Comparison of ENCODE assay signal across 12 mouse cellular contexts in genomic region chr6:18688652-18689348, GRCm38 (mm10).
DNase-seq lines count a peak whose midpoint lies in the region; ATAC-seq and TF ChIP-seq lines count a peak whose summit lies in the region.
"Had no signal": no experiment of that assay in that cellular context is flagged by ENCODE, and none has a peak within 500 bp of the region (broad histone marks: within the 10 kb centered on the region; RNA-seq: fewer than 3 reads in every experiment).

No protein-coding gene starts in this region.

- ATAC-seq in forebrain, embryonic 13.5 days = peak; percentile 89
- ATAC-seq: liver, embryonic 12.5 days had no signal

- H3K9ac ChIP-seq in forebrain, embryonic 13.5 days = no peak overlapping the region
- H3K9ac ChIP-seq: liver, embryonic 12.5 days had no signal

- 49% methylated on average over 11 of the region's 11 CpGs for WGBS in kidney, adult 2 months
- WGBS in forebrain, embryonic 13.5 days = 39% methylated on average over 11 of the region's 11 CpGs

- H3K4me3 ChIP-seq in kidney, adult 2 months (ENCODE audit: insufficient read depth, low read depth, low read length) = no peak overlapping the region
- no peak overlapping the region for H3K4me3 ChIP-seq in forebrain, embryonic 13.5 days
- H3K4me3 ChIP-seq: liver, embryonic 12.5 days; myocyte had no signal

- H3K36me3 ChIP-seq in kidney, adult 2 months (ENCODE audit: control insufficient read depth, insufficient read depth, low read length) = no peaks in the 10 kb centered on the region
- H3K36me3 ChIP-seq in forebrain, embryonic 13.5 days (ENCODE audit: poor library complexity, severe bottlenecking) = no peaks in the 10 kb centered on the region
- H3K36me3 ChIP-seq: liver, embryonic 12.5 days had no signal

- no peak for TF ChIP-seq CTCF in kidney, adult 2 months (conservative IDR thresholded peaks at IDR 0.05; ENCODE audit: insufficient read depth, insufficient read length, low read depth, low read length)

- H3K27me3 ChIP-seq in kidney, adult 2 months (replicated peaks; ENCODE audit: control insufficient read depth, insufficient read depth, low read length) = no peaks in the 10 kb centered on the region
- H3K27me3 ChIP-seq in forebrain, embryonic 13.5 days = no peaks in the 10 kb centered on the region
- H3K27me3 ChIP-seq: liver, embryonic 12.5 days had no signal

- no peaks in the 10 kb centered on the region for H3K4me1 ChIP-seq in kidney, adult 2 months (ENCODE audit: control insufficient read depth, insufficient read depth, low read length)
- H3K4me1 ChIP-seq in forebrain, embryonic 13.5 days = peaks cover 5% of the 10 kb centered on the region; the same call in 1 of the 2 replicates
- H3K4me1 ChIP-seq: liver, embryonic 12.5 days had no signal

- no peak overlapping the region for H3K4me2 ChIP-seq in forebrain, embryonic 13.5 days
- H3K4me2 ChIP-seq: liver, embryonic 12.5 days had no signal

- no peaks in the 10 kb centered on the region for H3K9me3 ChIP-seq in forebrain, embryonic 13.5 days (replicated peaks)
- H3K9me3 ChIP-seq: liver, embryonic 12.5 days had no signal

- TF ChIP-seq POLR2A in kidney, adult 2 months (IDR thresholded peaks at IDR 0.05; ENCODE audit: low read depth, low read length) = no peak

- H3K27ac ChIP-seq in kidney, adult 2 months (ENCODE audit: insufficient read depth, low read depth, low read length) = no peak overlapping the region
- peak overlapping the region; percentile 83 for H3K27ac ChIP-seq in forebrain, embryonic 13.5 days
- H3K27ac ChIP-seq: liver, embryonic 12.5 days; macrophage had no signal

- DNase-seq in kidney, postnatal 10 days = peak; percentile 10
- DNase-seq in kidney, adult 2 months = no peak
- DNase-seq in ZHBTc4 (ENCODE audit: low read depth, low spot score) = peak; percentile 1
- DNase-seq in cerebellum, adult 11 months = peak; percentile 50
- no peak for DNase-seq in c-Kit-positive CD71-positive TER-119-positive erythroid progenitor cells, embryonic 14.5 days (ENCODE audit: low spot score)
- no peak for DNase-seq in thymus, postnatal 4 days
- no peak for DNase-seq in lung, postnatal 25 days (ENCODE audit: low spot score)
- DNase-seq: kidney, adult 8-10 months had no signal

Comparison
In these comparisons a context has a peak if more than half of its experiments do, and no peak if none do; other contexts are left out.
1. DNase-seq: peak in kidney, postnatal 10 days (single experiment), ZHBTc4 (single experiment) and cerebellum, adult 11 months (single experiment); none in kidney, adult 2 months (single experiment), c-Kit-positive CD71-positive TER-119-positive erythroid progenitor cells, embryonic 14.5 days (single experiment), thymus, postnatal 4 days (single experiment) and lung, postnatal 25 days (single experiment).